Mouse (Mus musculus): ENCODE measurements at regions not wholly inside any gene's neighbourhood (a gene's known extent, or its start where the extent isn't known, plus 50 kb on each side); places are given as distances from the start of the nearest gene placed in this dataset.

DNA sequence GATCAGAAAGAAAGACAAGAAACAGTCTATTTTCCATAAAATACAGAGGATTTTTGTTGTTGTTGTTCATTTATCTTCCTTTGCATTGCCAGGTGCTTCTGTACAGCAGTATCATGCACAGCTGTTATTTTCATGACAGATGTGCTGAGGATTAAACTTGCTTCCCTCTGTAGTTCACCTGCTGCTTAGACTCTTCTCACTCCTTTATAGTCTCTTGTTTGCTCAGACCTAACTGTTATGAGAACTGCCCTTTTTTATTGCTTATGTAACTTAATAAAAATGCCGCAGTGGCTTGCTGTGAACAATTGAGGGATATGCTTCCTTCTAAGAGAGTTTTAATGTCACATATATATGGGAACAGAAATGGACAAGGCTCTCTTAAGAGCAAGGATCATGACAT lies 467.1 kb downstream of the Adcyap1 start:
- no peak for DNase-seq (ENCODE audit: low read depth, low spot score)

DNA sequence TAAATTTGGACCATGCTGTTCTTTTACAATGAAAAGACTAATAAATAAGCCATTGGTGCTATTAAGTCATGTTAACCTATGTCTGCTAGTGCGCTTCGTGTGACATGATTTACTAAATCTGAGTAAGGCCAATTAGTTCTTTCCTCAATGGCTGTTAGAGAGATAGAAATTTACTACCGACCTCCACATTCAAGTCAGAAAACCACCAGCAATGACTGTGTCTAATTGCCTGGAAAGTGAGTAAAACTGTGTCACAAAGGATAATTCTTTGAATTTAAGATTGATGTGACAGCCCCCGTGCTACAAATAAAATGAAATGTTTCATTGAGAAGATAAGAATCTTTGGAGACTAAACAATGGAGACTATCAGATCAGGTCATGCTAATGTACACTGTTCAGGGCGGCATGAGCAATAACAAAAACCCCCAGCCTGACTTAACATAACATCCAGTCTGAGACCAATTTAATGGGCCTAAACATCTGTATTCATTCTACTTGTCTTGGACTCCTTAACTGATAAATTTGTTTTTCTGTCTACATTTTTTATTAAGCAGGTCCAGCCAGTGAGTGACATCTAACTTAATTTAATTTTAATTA lies 477.6 kb downstream of the Adcyap1 start:
- DNase-seq (ENCODE audit: low read depth, low spot score): no peak

DNA sequence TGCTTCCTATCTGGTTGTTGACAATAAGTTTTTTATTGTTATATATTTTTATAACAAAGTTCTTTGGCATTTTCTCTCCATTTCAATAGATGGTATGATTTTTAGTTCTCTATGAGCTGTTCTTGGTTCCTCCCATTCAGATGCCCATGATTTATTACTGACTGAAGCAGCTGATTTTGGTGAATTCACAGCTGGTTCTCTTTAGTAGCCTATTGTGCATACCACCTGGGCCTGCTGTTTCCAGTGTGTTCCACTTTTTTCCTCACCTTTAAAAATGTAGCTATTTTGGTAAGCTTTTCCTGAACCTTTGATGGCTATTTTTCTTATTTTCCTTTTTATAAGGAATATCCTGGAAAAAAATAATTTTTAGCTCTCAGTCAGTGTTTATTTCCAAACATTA lies 501.9 kb downstream of the Adcyap1 start:
- no peak for DNase-seq (ENCODE audit: low read depth, low spot score)

DNA sequence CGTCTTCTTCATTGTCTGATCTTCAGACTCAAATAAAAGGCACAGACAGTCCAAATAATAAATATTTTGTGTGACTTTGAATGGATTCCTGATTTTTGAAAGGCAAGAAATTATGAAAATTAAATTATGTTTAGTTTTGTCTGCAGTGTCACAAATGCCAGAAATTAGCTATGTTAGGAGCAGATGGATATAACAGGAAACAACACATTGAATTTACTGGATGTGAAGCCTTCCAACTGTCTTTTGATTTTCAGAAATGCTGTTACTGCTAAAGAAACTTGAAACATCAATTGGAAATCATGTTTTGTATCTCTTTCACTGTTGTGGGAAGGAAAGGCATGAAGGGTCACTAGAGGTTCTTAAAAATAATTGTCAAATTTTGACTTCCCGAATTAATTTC lies 518.8 kb downstream of the Adcyap1 start:
- DNase-seq (ENCODE audit: low read depth, low spot score): no peak

DNA sequence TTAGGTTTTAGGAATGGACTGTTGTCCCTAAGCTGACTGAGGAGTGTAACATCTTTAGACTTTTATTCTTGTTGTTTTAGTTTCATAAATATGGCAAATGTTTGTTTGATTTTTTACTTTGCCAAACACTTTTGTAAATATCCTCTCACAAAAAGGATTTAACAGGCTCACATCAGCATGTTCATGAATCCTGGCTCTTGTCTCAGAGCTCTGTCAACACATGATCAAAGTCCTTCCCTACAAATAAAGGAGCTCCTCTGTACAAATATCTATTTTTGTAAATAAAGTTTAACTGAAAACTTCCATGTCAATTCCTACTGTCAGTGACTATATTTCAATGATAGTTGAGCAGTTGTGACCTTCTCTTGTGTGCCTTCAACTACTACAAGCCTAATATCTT lies 542.5 kb downstream of the Adcyap1 start:
- no peak for DNase-seq (ENCODE audit: low read depth, low spot score)

DNA sequence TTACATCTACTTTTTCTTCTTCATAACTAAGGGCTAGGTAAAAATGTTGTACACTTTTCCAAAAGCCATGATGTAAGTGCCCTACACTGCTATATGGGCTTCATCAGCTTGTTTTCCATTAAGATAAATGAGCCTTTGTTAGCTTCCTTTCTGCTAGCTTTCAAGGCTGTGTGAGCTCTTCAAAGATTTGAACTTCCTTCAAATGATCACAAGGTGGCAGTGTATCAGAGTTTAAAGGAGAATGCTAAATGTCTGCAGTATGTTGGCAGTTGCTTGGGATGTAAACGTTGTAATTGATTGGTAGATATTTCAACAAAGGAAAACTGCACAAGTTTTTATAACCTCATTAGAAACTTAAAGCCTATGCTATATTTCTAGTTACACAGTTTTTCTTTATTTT lies 563.5 kb downstream of the Adcyap1 start:
- DNase-seq (ENCODE audit: low read depth, low spot score): peak; percentile 0
